Mouse (Mus musculus) brain, embryonic 18.5 days (tissue): Measurements from ENCODE around the gene Gm10037.
"Not testable (repeated sequence)": the region's sequence is repeated elsewhere in the genome, so short reads cannot be mapped to it uniquely, and the experiment has no call there.

ENCODE experiments used
- DNase-seq: peaks from one replicate; pipeline ENCODE4 v3.0.0-alpha.2; 2012; ENCODE audit warnings: low read depth, low spot score

The Gm10037 gene

GRCm38 (mm10) chr13:67876049-67876698 lies 45.3 kb downstream of the Gm10037 start:
- DNase-seq, result not testable (repeated sequence)

- DNase-seq, result no peak
These were observed 45.9 kb downstream of the Gm10037 start for GRCm38 (mm10) chr13:67876699-67877254.

GRCm38 (mm10) chr13:67883966-67884365 lies 53.1 kb downstream of the Gm10037 start:
- DNase-seq, result no peak
